Mouse (Mus musculus) gastrocnemius, adult 8-10 months (tissue): ENCODE measurements around the gene Sult2a1. TPM values are rescaled to one million over a fixed set of nuclear protein-coding genes. Genes with fewer than 3 reads are reported as not detected.
"Not testable (repeated sequence)": the region's sequence is repeated elsewhere in the genome, so short reads cannot be mapped to it uniquely, and the experiment has no call there.

Experiments
- DNase-seq, 2 experiments: peaks; one replicate each; pipeline ENCODE4 v3.0.0; 2022; ENCODE audit warnings: low spot score in 2 of 2
- total RNA-seq, 4 experiments: library from RNA; stranded (reverse); gene quantifications; 2 replicates each; pipeline ENCODE4 v1.2.4; 2022

The Sult2a1 gene
- total RNA-seq, result under 1 TPM in 1 of 4 experiments, not detected in 3; 0.67 TPM

GRCm38 (mm10) chr7:13837309-13837708 is at the start of gene Sult2a1:
Sult2a1 (minus strand) TSS chr7:13837409.
- not testable (repeated sequence) for DNase-seq

- no peak for DNase-seq
Observed at GRCm38 (mm10) chr7:13813913-13814312, 23.3 kb downstream of the Sult2a1 start.

Other genes with a start within 250 kb of the Sult2a1 start
- gene Sult2a5, start 213.4 kb downstream of the Sult2a1 start, total RNA-seq, result not detected
- gene Sult2a2, start 103.9 kb downstream of the Sult2a1 start, total RNA-seq, result not detected
- gene Sult2a4, start 152.2 kb upstream of the Sult2a1 start, total RNA-seq, result not detected